ENCODE assay signal across 7 mouse cellular contexts in genomic region chr4:149101456-149101855, GRCm38 (mm10).
"Had no signal": no experiment of that assay in that cellular context is flagged by ENCODE, and none has a peak within 500 bp of the region (broad histone marks: within the 10 kb centered on the region; RNA-seq: fewer than 3 reads in every experiment).

No protein-coding gene starts in this region.

- DNase-seq: kidney, adult 8-10 months; kidney, postnatal 14 days; kidney, postnatal 4 days; left cerebral cortex, postnatal 4 days; liver, postnatal 0 days; lung, embryonic 14.5 days; thymus, postnatal 25 days had no signal
